Mouse (Mus musculus) kidney, postnatal 0 days (tissue): ENCODE results near the gene Grik4. TPM values are rescaled to one million over a fixed set of nuclear protein-coding genes. Genes with fewer than 3 reads are reported as not detected.

Source experiments
- ATAC-seq: fragments of 200-750 bp; cut with Nextera tagmentation; replicated peaks from 2 replicates; pipeline ENCODE4 v1.8.0; 2017; ENCODE audit warnings: low read depth, moderate number of reproducible peaks, moderate TSS enrichment, moderate library complexity; ENCODE audit not compliant: low FRiP score
- DNase-seq: peaks from one replicate; pipeline ENCODE4 v3.0.0-alpha.2; 2016; ENCODE audit warnings: low spot score
- H3K27ac ChIP-seq: fragments of 300-500 bp; sonication (generic); 2 replicates; pipeline ENCODE4 v1.5.1; 2014; ENCODE audit warnings: mild to moderate bottlenecking
- H3K27me3 ChIP-seq: fragments of 300-500 bp; sonication (generic); 2 replicates; pipeline ENCODE4 v1.6.1; 2014; ENCODE audit warnings: low read length, mixed read lengths; ENCODE audit not compliant: insufficient read depth
- H3K36me3 ChIP-seq: fragments of 300-500 bp; sonication (generic); 2 replicates; pipeline ENCODE4 v1.6.1; 2014; ENCODE audit warnings: low read length, mixed read lengths; ENCODE audit not compliant: insufficient read depth
- H3K4me1 ChIP-seq: fragments of 300-500 bp; sonication (generic); replicated peaks from 2 replicates; pipeline ENCODE4 v1.6.1; 2014; ENCODE audit warnings: antibody characterized with exemption, low read length, mixed read lengths; ENCODE audit not compliant: insufficient read depth
- H3K4me2 ChIP-seq: fragments of 300-500 bp; sonication (generic); 2 replicates; pipeline ENCODE4 v1.6.1; 2014; ENCODE audit warnings: mild to moderate bottlenecking, low read length, moderate library complexity, mixed read lengths
- H3K4me3 ChIP-seq: fragments of 300-500 bp; sonication (generic); replicated peaks from 2 replicates; pipeline ENCODE4 v1.5.1; 2014; ENCODE audit warnings: low read depth, low read length
- H3K9ac ChIP-seq: fragments of 300-500 bp; sonication (generic); 2 replicates; pipeline ENCODE4 v1.6.1; 2014; ENCODE audit warnings: low read depth, low read length
- H3K9me3 ChIP-seq: fragments of 300-500 bp; sonication (generic); replicated peaks from 2 replicates; pipeline ENCODE4 v1.6.1; 2016; ENCODE audit warnings: low read length, inconsistent platforms, mixed read lengths
- CTCF ChIP-seq: IDR thresholded peaks from 2 replicates; pipeline ENCODE4 v1.5.1; 2016; ENCODE audit warnings: antibody characterized with exemption, low read depth, mild to moderate bottlenecking, moderate library complexity
- WGBS: fragments of 180-500 bp; shearing (Covaris S2); extraction: QIAGEN DNeasy Blood & Tissue Kit; methylation state at CpG from one replicate; pipeline ENCODE4 v1.1.7; 2014; 5-methylcytosine and 5-hydroxymethylcytosine counted together
- polyA plus RNA-seq: library from polyadenylated mRNA; unstranded; fragments of >200 nt; fragmentation: Nextera tagmentation; extraction: Ambion mirVana; gene quantifications from 2 replicates; pipeline ENCODE4 v1.2.1, GENCODE M21; 2015

The Grik4 gene
- polyA plus RNA-seq, 1 experiment from 2014 or later, result 2.0 TPM

- H3K9me3 ChIP-seq, result no peaks in the 10 kb centered on the region
- no peaks in the 10 kb centered on the region for H3K27me3 ChIP-seq
- 0 out of 2 replicates have a peak, but pooled peaks cover 7% of the 10 kb centered on the region for H3K4me1 ChIP-seq
- no peak overlapping the region for H3K9ac ChIP-seq
- H3K27ac ChIP-seq, result no peak overlapping the region
- WGBS, result 52% methylated on average over 5 of the region's 5 CpGs
- ATAC-seq, result no peak
- TF ChIP-seq CTCF, result no peak
- no peak overlapping the region for H3K4me2 ChIP-seq
- H3K4me3 ChIP-seq, result no peak overlapping the region
- no peak for DNase-seq
- no peaks in the 10 kb centered on the region for H3K36me3 ChIP-seq
These were observed 294.4 kb downstream of the Grik4 start for GRCm38 (mm10) chr9:42649872-42650271.

GRCm38 (mm10) chr9:42648051-42648450, 296.2 kb downstream of the Grik4 start:
- Histone ChIP-seq H3K27ac (no peak overlapping the region), H3K4me3 (no peak overlapping the region), H3K4me1 (0 out of 2 replicates have a peak, but pooled peaks cover 7% of the 10 kb centered on the region), H3K36me3 (no peaks in the 10 kb centered on the region), H3K27me3 (no peaks in the 10 kb centered on the region), H3K4me2 (no peak overlapping the region), H3K9me3 (no peaks in the 10 kb centered on the region), H3K9ac (no peak overlapping the region)
- TF ChIP-seq CTCF, result no peak
- ATAC-seq (no peak), DNase-seq (no peak)
- 93% methylated on average over 3 of the region's 3 CpGs for WGBS

GRCm38 (mm10) chr9:42647596-42647995, 296.7 kb downstream of the Grik4 start:
- Histone ChIP-seq H3K4me3 (no peak overlapping the region), H3K36me3 (no peaks in the 10 kb centered on the region), H3K9me3 (no peaks in the 10 kb centered on the region), H3K27ac (no peak overlapping the region), H3K4me1 (0 out of 2 replicates have a peak, but pooled peaks cover 7% of the 10 kb centered on the region), H3K9ac (no peak overlapping the region), H3K27me3 (no peaks in the 10 kb centered on the region), H3K4me2 (no peak overlapping the region)
- 63% methylated on average over 3 of the region's 3 CpGs for WGBS
- DNase-seq (no peak), ATAC-seq (no peak)
- TF ChIP-seq CTCF, result no peak

- Histone ChIP-seq H3K4me3 (no peak overlapping the region), H3K27me3 (no peaks in the 10 kb centered on the region), H3K36me3 (no peaks in the 10 kb centered on the region), H3K27ac (no peak overlapping the region), H3K4me1 (0 out of 2 replicates have a peak, but pooled peaks cover 7% of the 10 kb centered on the region), H3K9ac (no peak overlapping the region), H3K9me3 (no peaks in the 10 kb centered on the region), H3K4me2 (no peak overlapping the region)
- WGBS, result 78% methylated on average over 10 of the region's 10 CpGs
- ATAC-seq (no peak), DNase-seq (no peak)
- TF ChIP-seq CTCF, result no peak
These were observed 297.5 kb downstream of the Grik4 start for GRCm38 (mm10) chr9:42646821-42647220.

- H3K36me3 ChIP-seq, result no peaks in the 10 kb centered on the region
- no peak for TF ChIP-seq CTCF
- 0 out of 2 replicates have a peak, but pooled peaks cover 7% of the 10 kb centered on the region for H3K4me1 ChIP-seq
- H3K9me3 ChIP-seq, result no peaks in the 10 kb centered on the region
- no peak overlapping the region for H3K9ac ChIP-seq
- H3K4me3 ChIP-seq, result no peak overlapping the region
- H3K4me2 ChIP-seq, result no peak overlapping the region
- 88% methylated on average over 5 of the region's 5 CpGs for WGBS
- DNase-seq (no peak), ATAC-seq (no peak)
- H3K27ac ChIP-seq, result no peak overlapping the region
- no peaks in the 10 kb centered on the region for H3K27me3 ChIP-seq
These were observed 299.1 kb downstream of the Grik4 start for GRCm38 (mm10) chr9:42645161-42645560.

GRCm38 (mm10) chr9:42642821-42643220, 301.5 kb downstream of the Grik4 start:
- no peaks in the 10 kb centered on the region for H3K27me3 ChIP-seq
- no peaks in the 10 kb centered on the region for H3K36me3 ChIP-seq
- no peaks in the 10 kb centered on the region for H3K9me3 ChIP-seq
- H3K4me1 ChIP-seq, result 0 out of 2 replicates have a peak, but pooled peaks cover 7% of the 10 kb centered on the region
- H3K4me3 ChIP-seq, result no peak overlapping the region
- ATAC-seq (no peak), DNase-seq (no peak)
- no peak overlapping the region for H3K27ac ChIP-seq
- H3K9ac ChIP-seq, result no peak overlapping the region
- no peak for TF ChIP-seq CTCF
- 70% methylated on average over 5 of the region's 5 CpGs for WGBS
- H3K4me2 ChIP-seq, result no peak overlapping the region

GRCm38 (mm10) chr9:42641550-42642117, 302.7 kb downstream of the Grik4 start:
- H3K4me3 ChIP-seq, result no peak overlapping the region
- H3K4me1 ChIP-seq, result peaks cover 9% of the 10 kb centered on the region; the same call in 1 of the 2 replicates
- ATAC-seq, result no peak

More at GRCm38 (mm10) chr9:42641550-42642117, 302.7 kb downstream of the Grik4 start:
- Histone ChIP-seq H3K36me3 (no peaks in the 10 kb centered on the region), H3K9me3 (no peaks in the 10 kb centered on the region), H3K27me3 (no peaks in the 10 kb centered on the region), H3K9ac (no peak overlapping the region), H3K4me2 (no peak overlapping the region), H3K27ac (no peak overlapping the region)
- DNase-seq, result no peak
- TF ChIP-seq CTCF, result no peak
- 74% methylated on average over 11 of the region's 11 CpGs for WGBS
